Mouse (Mus musculus) hindbrain, embryonic 11.5 days (tissue): ENCODE measurements around the gene Sik2. TPM values are rescaled to one million over a fixed set of nuclear protein-coding genes. Genes with fewer than 3 reads are reported as not detected.

ENCODE experiments used
- ATAC-seq: fragments of 200-750 bp; cut with Nextera tagmentation; 2 replicates; pipeline ENCODE4 v1.8.0; 2017; ENCODE audit warnings: mild to moderate bottlenecking, moderate TSS enrichment, moderate library complexity; ENCODE audit not compliant: low FRiP score
- DNase-seq: peaks from one replicate; pipeline ENCODE4 v3.0.0-alpha.2; 2015; ENCODE audit warnings: low spot score
- H3K27ac ChIP-seq: fragments of 300-500 bp; sonication (generic); 2 replicates; pipeline ENCODE4 v1.5.1; 2014; ENCODE audit warnings: mild to moderate bottlenecking, low read depth, low read length
- H3K27me3 ChIP-seq: fragments of 300-500 bp; sonication (generic); 2 replicates; pipeline ENCODE4 v1.6.1; 2014; ENCODE audit warnings: mild to moderate bottlenecking, low read length, moderate library complexity, mixed read lengths; ENCODE audit not compliant: control insufficient read depth, insufficient read depth
- H3K36me3 ChIP-seq: fragments of 300-500 bp; sonication (generic); 2 replicates; pipeline ENCODE4 v1.6.1; 2014; ENCODE audit warnings: mild to moderate bottlenecking, low read length, moderate library complexity, mixed read lengths; ENCODE audit not compliant: control insufficient read depth, insufficient read depth
- H3K4me1 ChIP-seq: fragments of 300-500 bp; sonication (generic); replicated peaks from 2 replicates; pipeline ENCODE4 v1.6.1; 2014; ENCODE audit warnings: low read length, mixed read lengths; ENCODE audit not compliant: control insufficient read depth, insufficient read depth
- H3K4me2 ChIP-seq: fragments of 300-500 bp; sonication (generic); replicated peaks from 2 replicates; pipeline ENCODE4 v1.6.1; 2014; ENCODE audit warnings: mild to moderate bottlenecking, low read depth, low read length
- H3K4me3 ChIP-seq: fragments of 300-500 bp; sonication (generic); 2 replicates; pipeline ENCODE4 v1.5.1; 2014; ENCODE audit warnings: low read depth, low read length
- H3K9ac ChIP-seq: fragments of 300-500 bp; sonication (generic); 2 replicates; pipeline ENCODE4 v1.6.1; 2014; ENCODE audit warnings: low read depth, low read length
- H3K9me3 ChIP-seq: fragments of 300-500 bp; sonication (generic); 2 replicates; pipeline ENCODE4 v1.6.1; 2016; ENCODE audit warnings: low read length; ENCODE audit not compliant: control insufficient read depth
- WGBS: fragments of 180-500 bp; shearing (Covaris S2); extraction: QIAGEN DNeasy Blood & Tissue Kit; methylation state at CpG from one replicate; pipeline ENCODE4 v1.1.7; 2014; 5-methylcytosine and 5-hydroxymethylcytosine counted together
- polyA plus RNA-seq: library from polyadenylated mRNA; unstranded; fragments of >200 nt; fragmentation: Nextera tagmentation; extraction: Ambion mirVana; gene quantifications from 2 replicates; pipeline ENCODE4 v1.2.1, GENCODE M21; 2014

Sik2 gene
- polyA plus RNA-seq, 1 experiment from 2014 or later: 15.0 TPM

DNA sequence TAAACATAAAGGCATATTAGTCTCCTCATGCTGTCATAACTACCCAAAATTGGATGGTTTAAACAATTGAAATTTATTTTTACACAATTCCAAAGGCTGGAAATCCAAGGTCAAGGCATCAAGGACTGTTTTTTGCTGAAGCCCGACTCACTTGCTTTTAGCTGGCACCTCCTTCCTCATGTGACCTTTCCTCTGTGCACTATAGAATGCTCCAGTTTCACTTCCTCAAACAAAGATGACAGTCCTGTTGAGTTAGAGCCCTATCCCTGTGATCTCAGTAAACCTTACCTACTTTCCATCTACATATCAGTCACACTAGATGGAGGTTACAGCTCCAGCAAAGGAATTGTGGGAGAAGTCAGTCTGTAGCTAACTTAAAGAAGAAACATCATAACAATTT is 21.3 kb upstream of the Sik2 start:
- DNase-seq (no peak), ATAC-seq (no peak)
- Histone ChIP-seq H3K9me3 (no peaks in the 10 kb centered on the region), H3K27ac (no peak overlapping the region), H3K9ac (no peak overlapping the region), H3K4me3 (no peak overlapping the region), H3K4me1 (no peaks in the 10 kb centered on the region), H3K27me3 (no peaks in the 10 kb centered on the region), H3K36me3 (no peaks in the 10 kb centered on the region), H3K4me2 (no peak overlapping the region)
- WGBS: 65% methylated on average over 1 of the region's 1 CpGs

DNA sequence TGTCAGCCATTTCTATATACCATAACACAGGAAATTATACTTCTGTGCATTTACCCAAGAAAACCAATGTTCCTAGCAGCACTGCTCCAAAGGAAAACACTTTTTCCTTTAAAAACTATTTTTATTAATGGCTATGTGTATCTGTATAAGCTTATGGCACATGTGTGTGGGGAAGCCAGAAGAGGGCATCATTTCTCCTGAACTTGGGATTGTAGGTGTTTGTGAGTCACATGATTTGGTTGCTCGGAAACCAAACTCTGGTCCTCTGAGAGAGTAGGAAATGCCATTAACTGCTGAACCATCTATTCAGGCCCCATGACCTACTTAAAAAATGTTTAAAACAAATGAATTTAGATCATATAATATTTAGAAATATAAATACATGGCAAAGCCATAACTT is 18.1 kb upstream of the Sik2 start:
- H3K4me1 ChIP-seq: no peaks in the 10 kb centered on the region
- H3K36me3 ChIP-seq: no peaks in the 10 kb centered on the region
- H3K4me2 ChIP-seq: no peak overlapping the region
- H3K27ac ChIP-seq: no peak overlapping the region
- H3K9me3 ChIP-seq: no peaks in the 10 kb centered on the region
- H3K9ac ChIP-seq: no peak overlapping the region
- H3K4me3 ChIP-seq: no peak overlapping the region
- H3K27me3 ChIP-seq: no peaks in the 10 kb centered on the region
- ATAC-seq (no peak), DNase-seq (no peak)
- 78% methylated on average over 1 of the region's 1 CpGs for WGBS

DNA sequence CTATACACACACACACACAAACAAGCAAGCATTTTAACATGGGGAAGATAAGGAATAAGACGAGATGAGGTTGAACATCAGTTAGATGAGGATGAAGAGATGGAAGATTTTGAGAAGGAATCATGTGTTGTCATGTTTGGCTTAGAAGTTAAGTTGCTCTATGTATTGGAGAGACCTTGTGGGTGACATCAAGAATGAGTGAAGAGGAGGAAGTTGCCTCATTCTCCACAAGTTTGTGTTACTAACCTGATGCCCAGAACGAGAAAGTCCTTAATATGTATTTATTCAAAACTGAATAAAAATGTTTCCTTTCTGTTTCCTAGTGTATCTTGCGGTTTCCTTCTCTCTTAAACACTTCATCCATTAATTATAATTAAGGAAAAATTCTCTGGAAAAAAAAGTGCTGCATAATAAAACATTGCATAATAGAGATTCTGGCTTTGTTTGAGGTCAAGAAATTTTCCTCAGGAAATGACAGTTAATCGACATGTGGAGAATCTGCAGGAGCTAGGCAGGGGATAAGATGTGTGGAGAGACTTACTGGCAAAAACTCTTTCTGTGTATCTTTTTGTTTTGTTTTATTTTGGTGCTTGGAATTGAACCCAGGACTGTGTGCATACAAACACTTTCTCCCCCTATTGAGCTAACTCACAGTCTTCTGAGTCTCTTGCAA is 12.4 kb upstream of the Sik2 start:
- ATAC-seq: no peak
- WGBS: 88% methylated on average over 4 of the region's 4 CpGs

DNA sequence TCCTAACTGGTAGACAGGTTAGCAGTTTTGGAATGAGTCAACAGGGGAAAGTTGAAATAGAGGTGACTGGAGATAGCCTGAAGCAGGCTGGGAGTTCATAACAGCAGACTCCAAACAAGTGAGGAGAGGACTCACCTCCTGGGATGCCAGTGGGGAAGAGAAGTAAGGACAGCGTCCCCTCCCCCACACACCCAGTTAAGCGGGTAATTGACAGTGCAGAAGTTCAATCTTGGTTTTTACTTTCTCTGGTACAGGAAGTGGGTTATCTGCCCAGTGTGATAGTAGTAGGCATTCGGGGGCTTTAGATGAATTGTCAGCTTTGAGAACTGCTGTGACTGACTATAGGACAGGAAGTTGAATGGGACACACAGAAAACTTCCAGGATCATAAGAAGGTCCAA is 11.5 kb upstream of the Sik2 start:
- Histone ChIP-seq H3K27ac (no peak overlapping the region), H3K4me3 (no peak overlapping the region), H3K27me3 (no peaks in the 10 kb centered on the region), H3K36me3 (no peaks in the 10 kb centered on the region), H3K4me2 (no peak overlapping the region), H3K9ac (no peak overlapping the region), H3K4me1 (no peaks in the 10 kb centered on the region), H3K9me3 (no peaks in the 10 kb centered on the region)
- DNase-seq: no peak
- ATAC-seq: no peak
- WGBS: 84% methylated on average over 3 of the region's 3 CpGs

More for the DNA sequence above, 12.4 kb upstream of the Sik2 start:
- Histone ChIP-seq H3K27ac (no peak overlapping the region), H3K4me1 (no peaks in the 10 kb centered on the region), H3K36me3 (no peaks in the 10 kb centered on the region), H3K27me3 (no peaks in the 10 kb centered on the region), H3K9ac (no peak overlapping the region), H3K4me3 (no peak overlapping the region), H3K9me3 (no peaks in the 10 kb centered on the region), H3K4me2 (no peak overlapping the region)
- no peak for DNase-seq

DNA sequence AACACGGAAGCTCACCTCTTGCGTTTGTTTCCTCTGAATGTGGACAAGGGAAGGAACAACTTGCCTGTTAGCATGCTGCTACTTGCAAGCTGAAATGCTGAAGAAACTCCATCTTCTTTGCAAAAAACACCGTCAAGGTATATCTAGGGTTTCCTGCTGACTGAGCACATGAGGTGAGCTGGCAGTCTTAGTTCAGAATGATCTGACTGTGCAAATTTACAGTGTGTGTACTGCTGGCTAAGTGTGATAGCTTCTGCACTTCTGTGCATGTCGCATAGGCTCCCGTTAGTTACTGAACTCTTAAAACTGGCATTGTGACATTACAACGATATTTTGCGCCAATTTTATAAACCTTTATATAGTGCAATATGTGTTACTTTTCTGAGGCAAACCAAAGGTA is 10.8 kb upstream of the Sik2 start:
- WGBS: 78% methylated on average over 7 of the region's 7 CpGs
- H3K4me3 ChIP-seq: no peak overlapping the region
- DNase-seq (no peak), ATAC-seq (no peak)
- no peaks in the 10 kb centered on the region for H3K9me3 ChIP-seq
- H3K4me1 ChIP-seq: no peaks in the 10 kb centered on the region
- H3K9ac ChIP-seq: no peak overlapping the region
- H3K27me3 ChIP-seq: no peaks in the 10 kb centered on the region
- no peak overlapping the region for H3K4me2 ChIP-seq
- no peaks in the 10 kb centered on the region for H3K36me3 ChIP-seq
- H3K27ac ChIP-seq: no peak overlapping the region

DNA sequence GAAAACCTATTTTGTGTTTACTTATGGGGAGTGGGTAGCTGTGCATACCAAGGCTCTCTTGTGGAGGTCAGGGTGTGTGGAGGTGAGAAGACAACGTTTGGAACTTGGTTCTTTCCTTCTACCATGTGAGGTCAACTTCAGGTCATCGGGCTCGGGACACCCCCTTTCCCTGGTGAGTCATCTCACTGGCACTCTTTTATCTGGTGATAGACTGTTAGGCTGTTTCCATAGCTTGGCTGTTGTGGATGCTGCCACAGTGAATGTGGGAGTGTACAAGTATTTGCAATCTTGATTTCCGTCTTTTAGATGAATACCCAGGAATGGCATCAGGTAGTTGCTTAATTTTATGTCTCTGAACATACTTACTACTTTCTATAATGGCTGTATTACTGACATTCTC is 6.9 kb upstream of the Sik2 start:
- WGBS: 58% methylated on average over 4 of the region's 4 CpGs
- no peaks in the 10 kb centered on the region for H3K4me1 ChIP-seq
- no peaks in the 10 kb centered on the region for H3K36me3 ChIP-seq
- H3K9ac ChIP-seq: no peak overlapping the region
- no peak for DNase-seq
- H3K4me3 ChIP-seq: no peak overlapping the region
- ATAC-seq: no peak
- no peaks in the 10 kb centered on the region for H3K9me3 ChIP-seq
- no peaks in the 10 kb centered on the region for H3K27me3 ChIP-seq
- no peak overlapping the region for H3K4me2 ChIP-seq
- no peak overlapping the region for H3K27ac ChIP-seq

DNA sequence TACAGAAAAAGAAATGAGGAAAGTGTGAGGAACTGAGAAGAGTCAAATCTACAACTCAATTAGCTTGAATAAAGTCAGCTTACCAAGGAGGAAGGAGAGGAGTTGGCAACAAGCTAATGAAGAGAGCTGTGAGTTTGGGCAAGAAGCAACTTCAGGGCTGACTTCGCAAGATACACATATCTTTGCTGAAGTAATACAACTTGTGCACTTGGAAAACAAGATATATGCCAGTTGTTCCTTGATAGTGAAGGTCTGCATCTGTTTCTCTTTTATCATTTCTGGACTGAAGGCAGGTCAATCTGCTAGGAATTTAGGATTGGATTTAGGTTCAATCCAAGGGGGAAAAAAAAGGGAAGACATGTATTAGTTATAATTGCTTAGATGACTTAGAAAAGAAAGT is 4.8 kb upstream of the Sik2 start:
- ATAC-seq (no peak), DNase-seq (no peak)
- H3K4me1 ChIP-seq: no peaks in the 10 kb centered on the region
- no peaks in the 10 kb centered on the region for H3K36me3 ChIP-seq
- no peak overlapping the region for H3K9ac ChIP-seq
- H3K27ac ChIP-seq: no peak overlapping the region
- H3K27me3 ChIP-seq: no peaks in the 10 kb centered on the region
- 89% methylated on average over 1 of the region's 1 CpGs for WGBS
- no peak overlapping the region for H3K4me2 ChIP-seq
- H3K9me3 ChIP-seq: no peaks in the 10 kb centered on the region
- H3K4me3 ChIP-seq: no peak overlapping the region

DNA sequence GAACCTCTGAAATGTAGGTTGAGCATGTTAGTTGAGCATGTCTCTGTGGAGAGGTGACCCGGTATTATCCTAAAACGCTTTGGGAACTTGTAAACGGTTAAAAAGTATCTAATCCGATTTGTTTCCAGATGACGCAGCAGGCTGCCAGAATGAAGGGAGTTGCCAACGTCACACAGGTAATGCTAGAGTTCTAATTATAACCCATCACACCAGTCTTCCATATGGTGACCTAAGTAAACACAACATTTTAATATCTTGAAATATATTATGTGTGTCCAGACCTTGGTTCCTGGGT is 730 bp upstream of the Sik2 start:
- Histone ChIP-seq H3K27me3 (no peaks in the 10 kb centered on the region), H3K36me3 (no peaks in the 10 kb centered on the region), H3K4me2 (peak overlapping the region; percentile 45), H3K9ac (0 out of 2 replicates have a peak overlapping the region, but pooled peaks have one; percentile 21), H3K27ac (no peak overlapping the region), H3K4me1 (no peaks in the 10 kb centered on the region), H3K4me3 (peak overlapping the region; percentile 2; the same call in 1 of the 2 replicates), H3K9me3 (no peaks in the 10 kb centered on the region)
- WGBS: 5% methylated on average over 6 of the region's 6 CpGs
- no peak for DNase-seq
- no peak for ATAC-seq

DNA sequence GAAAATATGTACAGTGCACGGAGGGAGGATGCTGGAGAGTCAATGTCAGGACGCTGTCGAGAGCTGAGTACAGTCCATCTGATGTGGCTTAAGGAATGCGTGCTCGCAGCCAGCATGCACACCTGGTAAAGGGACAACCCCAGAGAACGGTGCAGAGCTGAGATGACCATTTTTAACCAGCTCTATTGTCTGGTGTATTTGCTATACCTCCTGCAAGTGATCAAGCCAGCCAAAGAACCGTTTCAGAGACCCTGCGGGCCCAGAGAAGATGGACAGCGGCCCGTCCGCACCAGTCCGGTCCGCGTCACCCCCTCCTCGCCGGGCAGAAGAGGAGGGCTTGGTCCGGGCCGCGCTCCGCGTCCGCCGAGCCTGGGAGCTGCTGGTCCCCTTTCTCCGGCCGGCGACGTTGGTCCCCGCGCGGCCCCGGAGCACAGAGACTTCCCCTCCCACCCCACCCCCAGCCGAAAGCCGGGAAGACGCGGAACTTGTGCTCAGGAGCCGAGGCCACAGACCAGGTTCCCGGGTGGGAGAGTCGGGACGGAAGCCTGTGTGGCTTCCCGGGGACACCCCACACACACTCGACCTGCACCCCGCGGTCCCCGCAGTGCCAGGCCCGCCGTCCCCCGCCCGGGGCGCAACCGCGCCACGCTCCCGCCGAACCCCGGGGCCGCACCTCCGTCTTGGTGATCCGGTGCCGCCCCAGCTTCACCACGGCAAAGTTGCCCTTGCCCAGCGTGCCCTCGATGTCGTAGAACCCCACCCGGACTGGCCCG is 619 bp downstream of the Sik2 start:
- H3K9me3 ChIP-seq: no peaks in the 10 kb centered on the region
- H3K9ac ChIP-seq: peak overlapping the region; percentile 82
- DNase-seq: peak; percentile 68
- peak overlapping the region; percentile 83 for H3K4me3 ChIP-seq
- ATAC-seq: peak; percentile 67
- peak overlapping the region; percentile 49 for H3K4me2 ChIP-seq
- under 1% methylated on average over 60 of the region's 65 CpGs for WGBS
- no peaks in the 10 kb centered on the region for H3K36me3 ChIP-seq
- H3K4me1 ChIP-seq: no peaks in the 10 kb centered on the region
- H3K27ac ChIP-seq: peak overlapping the region; percentile 56
- no peaks in the 10 kb centered on the region for H3K27me3 ChIP-seq
